Mouse (Mus musculus) intestine, embryonic 15.5 days (tissue): Measurements from ENCODE around the gene C2cd4b. TPM values are rescaled to one million over a fixed set of nuclear protein-coding genes. Genes with fewer than 3 reads are reported as not detected.

ENCODE experiments used
- polyA plus RNA-seq: library from polyadenylated mRNA; unstranded; fragments of >200 nt; fragmentation: Nextera tagmentation; extraction: Ambion mirVana; gene quantifications from 2 replicates; pipeline ENCODE4 v1.2.1, GENCODE M21; 2015

C2cd4b gene
- polyA plus RNA-seq, 1 experiment from 2014 or later: 1.3 TPM

Other genes with a start within 250 kb of the C2cd4b start
- 28.0 and 29.4 TPM in 2 replicates for gene Tln2, start 199.7 kb upstream of the C2cd4b start, polyA plus RNA-seq
- 1.1 and 1.2 TPM in 2 replicates for gene C2cd4a, start 72.9 kb downstream of the C2cd4b start, polyA plus RNA-seq
- gene Vps13c, start 81.0 kb downstream of the C2cd4b start, polyA plus RNA-seq: 5.2 and 5.6 TPM in 2 replicates